Mouse (Mus musculus) hindbrain, embryonic 16.5 days (tissue): ENCODE data around the gene Tm6sf2. TPM values are rescaled to one million over a fixed set of nuclear protein-coding genes. Genes with fewer than 3 reads are reported as not detected.

Source experiments
- ATAC-seq: fragments of 200-750 bp; cut with Nextera tagmentation; 2 replicates; pipeline ENCODE4 v1.8.0; 2017; ENCODE audit warnings: moderate TSS enrichment, moderate library complexity
- H3K27ac ChIP-seq: fragments of 300-500 bp; sonication (generic); 2 replicates; pipeline ENCODE4 v1.5.1; 2014; ENCODE audit warnings: low read depth, mild to moderate bottlenecking, control low read depth, low read length, moderate library complexity
- H3K27me3 ChIP-seq: fragments of 300-500 bp; sonication (generic); replicated peaks from 2 replicates; pipeline ENCODE4 v1.6.1; 2014; ENCODE audit warnings: low read length; ENCODE audit not compliant: control insufficient read depth, insufficient read depth
- H3K36me3 ChIP-seq: fragments of 300-500 bp; sonication (generic); 2 replicates; pipeline ENCODE4 v1.6.1; 2014; ENCODE audit warnings: mild to moderate bottlenecking, low read length, moderate library complexity, mixed read lengths; ENCODE audit not compliant: control insufficient read depth, insufficient read depth
- H3K4me1 ChIP-seq: fragments of 300-500 bp; sonication (generic); 2 replicates; pipeline ENCODE4 v1.6.1; 2014; ENCODE audit warnings: low read depth, low read length; ENCODE audit not compliant: control insufficient read depth, insufficient read depth
- H3K4me2 ChIP-seq: fragments of 300-500 bp; sonication (generic); 2 replicates; pipeline ENCODE4 v1.6.1; 2014; ENCODE audit warnings: mild to moderate bottlenecking, low read length, control low read depth, moderate library complexity
- H3K4me3 ChIP-seq: fragments of 300-500 bp; sonication (generic); 2 replicates; pipeline ENCODE4 v1.5.1; 2014; ENCODE audit warnings: mild to moderate bottlenecking, low read length, control low read depth, moderate library complexity
- H3K9ac ChIP-seq: fragments of 300-500 bp; sonication (generic); 2 replicates; pipeline ENCODE4 v1.6.1; 2014; ENCODE audit warnings: low read depth, mild to moderate bottlenecking, control low read depth, low read length, moderate library complexity
- H3K9me3 ChIP-seq: fragments of 300-500 bp; sonication (generic); 2 replicates; pipeline ENCODE4 v1.6.1; 2014; ENCODE audit warnings: mild to moderate bottlenecking, low read length, moderate library complexity; ENCODE audit not compliant: control insufficient read depth
- WGBS: fragments of 180-500 bp; shearing (Covaris S2); extraction: QIAGEN DNeasy Blood & Tissue Kit; methylation state at CpG from one replicate; pipeline ENCODE4 v1.1.7; 2014; 5-methylcytosine and 5-hydroxymethylcytosine counted together
- polyA plus RNA-seq: library from polyadenylated mRNA; unstranded; fragments of >200 nt; fragmentation: Nextera tagmentation; extraction: Ambion mirVana; gene quantifications from 2 replicates; pipeline ENCODE4 v1.2.1, GENCODE M21; 2015

Tm6sf2 gene
- polyA plus RNA-seq, 1 experiment from 2014 or later = 1.2 TPM

GRCm38 (mm10) chr8:70086151-70086550, 13.4 kb downstream of the Tm6sf2 start:
- no peak overlapping the region for H3K9ac ChIP-seq
- no peaks in the 10 kb centered on the region for H3K9me3 ChIP-seq
- no peak overlapping the region for H3K4me2 ChIP-seq
- no peak for ATAC-seq
- peaks cover 41% of the 10 kb centered on the region for H3K4me1 ChIP-seq
- 36% methylated on average over 1 of the region's 1 CpGs for WGBS
- peaks cover 52% of the 10 kb centered on the region for H3K27me3 ChIP-seq
- no peak overlapping the region for H3K27ac ChIP-seq
- no peak overlapping the region for H3K4me3 ChIP-seq
- H3K36me3 ChIP-seq = no peaks in the 10 kb centered on the region

GRCm38 (mm10) chr8:70087237-70087636, 14.5 kb downstream of the Tm6sf2 start:
- Histone ChIP-seq H3K27ac (no peak overlapping the region), H3K4me1 (peaks cover 41% of the 10 kb centered on the region)
- WGBS = 3% methylated on average over 7 of the region's 7 CpGs

GRCm38 (mm10) chr8:70087836-70088650, 15.3 kb downstream of the Tm6sf2 start:
- Histone ChIP-seq H3K27me3 (peaks cover 42% of the 10 kb centered on the region), H3K9ac (peak overlapping the region; percentile 67), H3K4me3 (peak overlapping the region; percentile 46), H3K9me3 (no peaks in the 10 kb centered on the region), H3K4me1 (peaks cover 40% of the 10 kb centered on the region), H3K4me2 (peak overlapping the region; percentile 90), H3K27ac (no peak overlapping the region), H3K36me3 (no peaks in the 10 kb centered on the region)
- ATAC-seq = peak; percentile 74
- WGBS = 5% methylated on average over 55 of the region's 56 CpGs

More at GRCm38 (mm10) chr8:70087237-70087636, 14.5 kb downstream of the Tm6sf2 start:
- Histone ChIP-seq H3K27me3 (peaks cover 48% of the 10 kb centered on the region), H3K4me2 (no peak overlapping the region), H3K36me3 (no peaks in the 10 kb centered on the region), H3K9ac (no peak overlapping the region), H3K4me3 (no peak overlapping the region), H3K9me3 (no peaks in the 10 kb centered on the region)
- no peak for ATAC-seq

GRCm38 (mm10) chr8:70089296-70089960, 16.7 kb downstream of the Tm6sf2 start:
- Histone ChIP-seq H3K27me3 (peaks cover 31% of the 10 kb centered on the region), H3K4me2 (no peak overlapping the region), H3K9ac (no peak overlapping the region; the same call in 1 of the 2 replicates), H3K9me3 (no peaks in the 10 kb centered on the region), H3K27ac (no peak overlapping the region), H3K4me3 (no peak overlapping the region), H3K36me3 (no peaks in the 10 kb centered on the region), H3K4me1 (peaks cover 26% of the 10 kb centered on the region)
- 29% methylated on average over 9 of the region's 9 CpGs for WGBS
- ATAC-seq = peak; percentile 35

GRCm38 (mm10) chr8:70092786-70093185, 20.1 kb downstream of the Tm6sf2 start:
- Histone ChIP-seq H3K4me3 (no peak overlapping the region), H3K36me3 (peaks cover 30% of the 10 kb centered on the region), H3K27ac (no peak overlapping the region), H3K4me1 (peaks cover 18% of the 10 kb centered on the region), H3K27me3 (peaks cover 4% of the 10 kb centered on the region), H3K9ac (no peak overlapping the region), H3K9me3 (no peaks in the 10 kb centered on the region; the same call in 1 of the 2 replicates), H3K4me2 (no peak overlapping the region)
- ATAC-seq = no peak
- WGBS = 69% methylated on average over 8 of the region's 8 CpGs

- H3K27me3 ChIP-seq = no peaks in the 10 kb centered on the region
These were observed 26.6 kb downstream of the Tm6sf2 start for GRCm38 (mm10) chr8:70099276-70099675.

GRCm38 (mm10) chr8:70100241-70100640, 27.5 kb downstream of the Tm6sf2 start:
- Histone ChIP-seq H3K9ac (no peak overlapping the region), H3K27me3 (no peaks in the 10 kb centered on the region), H3K36me3 (peaks cover 63% of the 10 kb centered on the region), H3K4me3 (no peak overlapping the region), H3K4me1 (no peaks in the 10 kb centered on the region), H3K9me3 (peaks cover 2% of the 10 kb centered on the region; the same call in 1 of the 2 replicates), H3K27ac (no peak overlapping the region), H3K4me2 (no peak overlapping the region)
- WGBS = 88% methylated on average over 8 of the region's 8 CpGs
- ATAC-seq = no peak

More at GRCm38 (mm10) chr8:70099276-70099675, 26.6 kb downstream of the Tm6sf2 start:
- no peak for ATAC-seq
- H3K27ac ChIP-seq = no peak overlapping the region
- no peak overlapping the region for H3K4me3 ChIP-seq
- H3K9me3 ChIP-seq = peaks cover 2% of the 10 kb centered on the region; the same call in 1 of the 2 replicates
- H3K9ac ChIP-seq = no peak overlapping the region
- WGBS = 81% methylated on average over 8 of the region's 8 CpGs
- peaks cover 68% of the 10 kb centered on the region for H3K36me3 ChIP-seq
- no peak overlapping the region for H3K4me2 ChIP-seq
- H3K4me1 ChIP-seq = no peaks in the 10 kb centered on the region

- 17% methylated on average over 6 of the region's 6 CpGs for WGBS
These were observed 31.8 kb downstream of the Tm6sf2 start for GRCm38 (mm10) chr8:70104506-70104905.

GRCm38 (mm10) chr8:70104922-70105321, 32.2 kb downstream of the Tm6sf2 start:
- no peaks in the 10 kb centered on the region for H3K9me3 ChIP-seq
- no peaks in the 10 kb centered on the region; the same call in 1 of the 2 replicates for H3K4me1 ChIP-seq
- H3K9ac ChIP-seq = no peak overlapping the region
- no peaks in the 10 kb centered on the region for H3K27me3 ChIP-seq
- H3K36me3 ChIP-seq = peaks cover 51% of the 10 kb centered on the region
- H3K4me2 ChIP-seq = no peak overlapping the region
- H3K27ac ChIP-seq = no peak overlapping the region
- H3K4me3 ChIP-seq = no peak overlapping the region
- ATAC-seq = no peak
- WGBS = 83% methylated on average over 7 of the region's 7 CpGs

More at GRCm38 (mm10) chr8:70104506-70104905, 31.8 kb downstream of the Tm6sf2 start:
- Histone ChIP-seq H3K9me3 (no peaks in the 10 kb centered on the region), H3K27ac (no peak overlapping the region), H3K9ac (no peak overlapping the region), H3K4me1 (no peaks in the 10 kb centered on the region; the same call in 1 of the 2 replicates), H3K36me3 (peaks cover 51% of the 10 kb centered on the region), H3K4me2 (no peak overlapping the region), H3K4me3 (no peak overlapping the region), H3K27me3 (no peaks in the 10 kb centered on the region)
- peak; percentile 57; the same call in 1 of the 2 replicates for ATAC-seq
